Mouse (Mus musculus): ENCODE data around the gene Plekhm1.
"Not testable (repeated sequence)": the region's sequence is repeated elsewhere in the genome, so short reads cannot be mapped to it uniquely, and the experiment has no call there.

Gene Plekhm1

DNA sequence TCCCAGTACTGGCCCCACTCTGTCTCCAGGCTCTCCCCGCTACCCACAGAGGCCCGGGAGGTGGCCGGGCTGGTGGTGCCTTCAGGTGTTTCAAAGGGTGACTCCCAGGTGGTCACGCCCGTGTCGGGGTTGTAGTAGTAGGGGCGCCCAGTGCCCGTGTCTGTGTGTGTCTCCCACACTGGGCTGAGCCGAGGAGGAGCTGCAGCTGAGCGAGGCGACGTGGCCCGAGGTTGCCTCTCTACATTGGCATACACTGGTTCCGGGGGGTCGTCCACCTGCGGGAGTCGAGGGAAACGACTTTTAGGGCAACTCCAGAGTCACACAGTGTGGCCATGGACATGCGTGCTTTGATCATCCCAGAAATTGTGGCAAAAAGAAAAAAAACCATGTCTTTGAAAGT is 72.4 kb downstream of the Plekhm1 start:
- no peak for ATAC-seq (ENCODE audit: low TSS enrichment)

DNA sequence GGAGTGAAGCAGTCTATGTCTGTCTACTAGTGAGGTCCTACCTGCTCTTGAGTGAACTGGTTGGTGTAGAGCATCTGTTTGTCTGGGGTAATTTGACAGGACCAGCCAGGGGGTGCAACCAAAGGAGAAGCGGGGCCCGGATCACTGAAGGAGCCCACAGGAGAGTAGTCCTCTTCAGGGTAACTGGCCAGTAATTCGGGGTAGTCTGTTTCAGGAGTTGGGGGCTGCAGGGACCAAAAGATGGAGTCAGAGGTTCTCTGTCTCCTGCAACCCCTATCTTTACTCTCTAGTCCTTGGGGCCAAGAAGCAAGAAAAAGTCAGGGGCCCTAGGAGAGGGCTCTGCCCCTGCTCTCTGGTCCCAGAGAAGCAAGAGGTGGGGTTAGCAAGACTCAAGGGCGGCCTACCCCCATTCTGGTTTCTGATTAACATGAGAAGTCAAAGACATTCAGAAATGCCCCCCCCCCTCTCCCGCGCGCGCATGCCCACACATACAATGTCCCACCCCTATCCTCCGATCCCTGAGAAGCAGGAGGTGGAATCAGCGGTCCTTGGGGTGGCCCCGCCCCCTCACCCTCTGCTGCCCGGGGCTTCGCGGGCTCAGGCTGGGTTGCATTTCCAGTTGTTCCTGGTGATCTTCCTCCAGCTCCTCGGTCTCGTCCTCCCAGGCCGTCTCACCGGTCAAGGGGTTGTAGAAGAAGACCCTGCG is 72.9 kb downstream of the Plekhm1 start:
- ATAC-seq (ENCODE audit: low TSS enrichment) = no peak

DNA sequence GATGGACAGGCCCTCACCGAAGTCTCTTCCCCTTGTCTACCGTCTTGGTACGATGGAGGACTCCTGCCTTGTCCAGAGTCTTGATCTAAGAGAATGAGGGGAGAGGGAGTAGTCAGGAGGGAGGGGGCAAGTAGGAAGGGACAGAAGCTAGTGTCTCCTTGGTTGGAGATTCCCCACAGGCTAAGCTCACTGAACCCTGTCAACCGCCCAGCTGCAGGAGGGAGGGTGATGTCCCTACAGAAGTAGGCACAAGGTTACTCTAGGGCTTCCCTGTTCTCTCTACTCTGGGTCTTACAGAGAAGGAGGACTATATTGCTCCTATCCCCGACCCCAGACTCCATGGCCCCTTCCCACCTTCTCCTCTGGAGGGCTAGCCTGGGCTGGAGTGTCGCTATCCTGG is 73.8 kb downstream of the Plekhm1 start:
- no peak for ATAC-seq (ENCODE audit: low TSS enrichment)

DNA sequence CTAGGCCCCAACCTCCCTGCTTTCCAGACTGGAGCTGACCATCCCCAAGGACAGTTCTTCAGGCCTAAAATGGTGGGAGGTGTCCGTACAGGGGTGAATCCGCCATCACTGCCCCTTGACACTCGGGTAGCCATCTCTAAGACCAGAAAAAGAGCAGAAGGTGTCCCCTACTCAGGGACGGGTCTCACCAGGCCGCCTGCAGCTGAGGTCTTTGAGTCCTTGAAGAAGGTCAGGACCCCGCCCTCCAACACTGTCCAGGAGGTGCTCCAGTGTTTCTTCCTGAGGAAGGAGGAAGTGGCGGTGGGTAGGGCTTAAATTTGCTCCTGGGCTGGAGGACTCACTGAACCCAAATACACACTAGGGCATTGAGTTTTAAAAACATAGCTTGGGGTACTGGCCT is 74.4 kb downstream of the Plekhm1 start:
- no peak for ATAC-seq (ENCODE audit: low TSS enrichment)

DNA sequence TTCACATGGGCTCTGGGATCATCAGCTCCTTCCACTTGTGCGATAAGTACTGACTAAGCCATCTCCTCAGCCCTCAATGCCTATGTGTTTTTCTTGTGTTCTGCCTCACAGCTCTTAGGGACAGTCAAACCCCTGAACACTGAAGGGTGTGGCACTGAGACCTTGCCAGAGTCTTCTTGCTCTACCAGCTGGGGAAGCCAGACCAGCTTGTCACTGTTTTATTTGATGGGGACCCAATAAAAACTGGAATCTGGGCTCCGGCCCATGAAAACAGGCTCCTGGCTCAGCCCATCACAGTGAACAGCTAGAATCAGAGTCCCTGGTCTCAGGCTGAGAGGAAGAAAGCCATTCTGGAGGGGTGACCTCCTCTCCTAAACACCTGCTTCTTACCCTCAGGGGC is 75.3 kb downstream of the Plekhm1 start:
- no peak for ATAC-seq (ENCODE audit: low TSS enrichment)

DNA sequence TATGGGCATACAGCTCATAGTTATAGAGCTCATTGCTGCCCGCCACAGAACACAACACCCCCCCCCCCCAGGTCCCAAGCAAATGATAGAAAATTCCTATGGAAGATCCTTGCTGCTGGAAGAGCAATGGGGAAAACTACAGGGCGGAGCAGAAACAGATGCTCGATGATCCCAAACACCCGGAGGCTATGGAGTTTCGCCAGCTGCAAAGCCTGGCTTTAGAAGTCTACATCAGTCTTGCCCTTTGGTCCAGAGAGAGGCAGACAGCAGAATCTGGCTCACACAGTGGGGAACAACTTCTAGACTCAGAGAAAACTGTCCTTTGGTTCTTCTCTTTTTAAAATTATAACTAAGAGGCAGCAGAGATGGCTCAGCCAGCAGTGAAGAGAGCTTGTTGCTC is 76.9 kb downstream of the Plekhm1 start:
- no peak for ATAC-seq (ENCODE audit: low TSS enrichment)

DNA sequence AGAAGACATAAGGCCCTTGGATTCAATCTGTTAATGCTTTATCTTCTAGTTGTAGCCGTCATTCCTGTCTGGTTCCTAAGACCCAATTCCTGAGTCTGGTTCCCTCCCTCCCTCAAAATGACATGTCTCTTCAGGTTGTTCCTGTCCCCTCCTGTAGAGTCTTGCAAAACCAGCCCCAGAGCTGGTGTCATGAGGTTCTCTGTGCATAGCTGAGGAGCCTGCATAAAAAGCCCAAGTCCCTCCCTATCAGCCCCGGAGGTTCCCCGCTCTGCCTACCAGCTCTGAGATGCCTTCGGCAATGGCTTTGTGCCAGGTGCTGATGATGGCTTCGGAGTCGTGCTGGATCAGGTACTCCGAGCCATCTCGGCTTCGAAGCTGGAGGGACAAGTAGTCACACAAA is 77.6 kb downstream of the Plekhm1 start:
- no peak for ATAC-seq (ENCODE audit: low TSS enrichment)

DNA sequence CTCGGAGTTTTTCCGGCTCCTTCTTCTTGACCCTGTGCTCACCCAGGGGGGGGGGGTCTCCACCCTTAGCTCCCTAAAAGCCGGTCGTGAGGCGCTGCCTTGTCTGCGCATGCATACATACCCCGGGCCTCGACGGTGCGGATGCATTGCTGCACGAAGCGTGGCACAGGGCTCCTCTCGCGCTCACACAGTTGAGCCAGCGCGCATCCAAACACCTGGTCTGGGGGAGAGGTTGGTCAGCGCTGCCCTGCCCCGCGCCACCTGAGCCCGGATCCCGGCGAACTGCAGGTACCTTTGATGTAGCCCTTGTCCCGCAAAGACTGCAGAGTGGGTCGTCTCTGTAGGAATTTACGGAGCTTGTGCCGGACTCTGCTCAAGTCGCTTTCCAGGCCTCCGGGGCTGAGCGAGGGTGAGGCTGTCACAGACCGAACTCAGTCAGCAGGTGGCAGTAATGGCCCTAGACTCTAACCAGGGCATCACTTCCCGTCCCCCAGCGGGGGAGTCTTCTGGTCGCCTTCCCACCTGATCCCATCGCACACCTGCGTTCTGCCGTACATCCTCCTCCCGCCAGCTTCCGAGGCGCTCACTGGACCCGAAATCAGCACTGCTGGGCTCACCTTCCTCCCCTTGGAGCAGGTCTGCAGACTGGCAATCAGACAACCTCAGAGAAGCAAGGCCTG is 78.6 kb downstream of the Plekhm1 start:
- ATAC-seq (ENCODE audit: low TSS enrichment) = peak; percentile 38; the same call in 1 of the 2 replicates

DNA sequence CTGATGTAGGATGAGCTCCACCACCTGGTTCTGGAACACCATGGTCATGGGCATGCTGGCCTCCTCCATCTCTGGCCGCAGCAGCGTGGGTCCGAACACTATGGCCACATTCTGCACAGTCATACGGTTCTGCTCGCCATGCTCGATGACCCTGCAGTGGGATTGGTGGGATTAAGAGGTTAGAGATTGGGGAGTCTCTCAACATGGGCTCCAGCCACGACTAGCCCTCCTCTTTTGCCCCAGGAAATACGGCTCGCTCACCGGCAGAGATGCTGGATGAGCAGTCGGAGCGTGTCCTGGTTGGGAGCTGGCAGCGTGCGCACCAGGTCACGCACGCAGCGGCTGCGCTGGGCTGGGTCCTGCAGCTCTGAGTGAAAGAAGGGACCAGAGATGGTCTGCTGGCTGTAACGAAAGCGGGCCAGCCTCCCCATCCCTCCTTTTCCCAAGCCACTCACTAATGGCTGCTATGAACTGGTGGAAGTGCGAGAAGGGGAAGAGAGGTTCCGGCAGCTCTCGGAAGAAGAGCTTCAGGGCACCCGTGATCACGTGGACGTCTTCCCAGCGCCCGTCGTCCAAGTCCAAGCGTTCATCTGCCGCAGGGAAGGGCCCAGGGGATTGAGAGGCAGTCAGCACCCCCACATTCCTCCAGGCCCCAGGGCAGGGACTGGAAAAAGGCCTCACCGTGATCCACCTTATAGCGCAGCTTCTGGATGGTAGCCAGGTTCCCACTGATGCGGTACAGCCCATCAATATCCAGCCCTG is 79.4 kb downstream of the Plekhm1 start:
- ATAC-seq (ENCODE audit: low TSS enrichment) = peak; percentile 28

DNA sequence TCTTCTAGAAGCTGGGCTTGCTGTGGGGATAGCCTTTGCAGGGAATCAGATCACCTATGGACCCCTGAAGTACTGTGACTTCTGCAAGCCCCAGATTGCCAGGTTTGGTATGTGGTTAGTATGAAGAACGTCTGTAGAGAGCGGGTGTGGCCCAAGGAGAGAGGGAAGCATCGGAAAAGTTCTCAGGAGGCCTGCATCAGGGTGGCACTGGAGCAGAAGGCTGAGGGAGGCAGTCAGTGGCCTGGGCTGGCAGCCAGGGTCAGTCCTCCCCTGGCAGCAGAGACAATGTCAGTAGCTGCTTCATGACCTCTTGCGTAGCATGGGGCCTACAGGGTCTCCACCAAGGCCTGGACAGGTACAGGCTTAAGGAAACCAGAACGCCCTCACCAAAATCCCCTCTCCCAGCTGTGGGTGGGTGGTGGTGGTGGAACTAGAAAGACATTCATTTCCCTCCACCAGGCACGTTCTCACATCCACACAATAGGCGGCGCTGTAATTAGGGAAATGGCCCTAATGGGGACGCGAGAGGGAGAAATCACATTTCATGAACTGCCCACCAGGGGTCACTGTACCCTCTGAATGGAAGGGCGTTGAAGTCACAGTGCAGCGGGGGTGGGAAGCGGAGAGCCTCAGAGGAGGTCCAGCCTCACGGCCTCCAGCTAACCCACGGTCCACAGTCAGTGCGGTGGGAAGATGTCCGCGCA is 80.1 kb downstream of the Plekhm1 start:
- peak; percentile 61 for ATAC-seq (ENCODE audit: low TSS enrichment)

DNA sequence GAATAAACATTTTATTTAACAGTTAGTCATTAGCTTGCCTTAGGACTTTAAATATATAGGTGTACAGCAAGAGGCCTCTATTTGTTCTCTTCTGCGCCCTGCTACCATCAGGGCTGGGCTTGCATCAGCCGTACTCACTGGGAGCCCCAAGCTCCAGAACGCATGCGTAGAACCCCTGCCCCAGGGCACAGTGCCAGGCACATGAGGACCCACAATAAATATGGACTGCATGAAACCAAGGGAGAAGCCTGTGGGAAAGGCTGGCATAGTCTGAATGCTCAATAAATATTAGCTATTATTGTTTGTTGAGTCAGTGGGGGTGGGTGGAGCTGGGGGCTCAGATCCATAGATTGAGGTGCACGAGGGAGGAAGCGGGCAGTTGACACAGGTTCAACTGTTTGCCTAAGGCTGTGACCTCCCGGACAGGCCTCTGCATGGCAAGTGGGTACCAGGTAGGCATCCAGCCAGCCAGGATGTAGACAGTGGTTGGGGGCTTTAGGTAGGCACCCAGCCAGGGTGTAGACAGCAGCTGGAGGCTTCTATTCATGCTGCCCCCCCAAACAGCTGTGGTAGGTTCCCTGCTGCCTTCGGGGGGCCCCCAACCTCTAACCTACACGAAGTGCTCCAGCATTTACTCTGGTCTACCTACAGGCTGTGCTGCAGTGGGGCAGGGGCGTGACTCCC is 80.8 kb downstream of the Plekhm1 start:
- ATAC-seq (ENCODE audit: low TSS enrichment) = no peak

DNA sequence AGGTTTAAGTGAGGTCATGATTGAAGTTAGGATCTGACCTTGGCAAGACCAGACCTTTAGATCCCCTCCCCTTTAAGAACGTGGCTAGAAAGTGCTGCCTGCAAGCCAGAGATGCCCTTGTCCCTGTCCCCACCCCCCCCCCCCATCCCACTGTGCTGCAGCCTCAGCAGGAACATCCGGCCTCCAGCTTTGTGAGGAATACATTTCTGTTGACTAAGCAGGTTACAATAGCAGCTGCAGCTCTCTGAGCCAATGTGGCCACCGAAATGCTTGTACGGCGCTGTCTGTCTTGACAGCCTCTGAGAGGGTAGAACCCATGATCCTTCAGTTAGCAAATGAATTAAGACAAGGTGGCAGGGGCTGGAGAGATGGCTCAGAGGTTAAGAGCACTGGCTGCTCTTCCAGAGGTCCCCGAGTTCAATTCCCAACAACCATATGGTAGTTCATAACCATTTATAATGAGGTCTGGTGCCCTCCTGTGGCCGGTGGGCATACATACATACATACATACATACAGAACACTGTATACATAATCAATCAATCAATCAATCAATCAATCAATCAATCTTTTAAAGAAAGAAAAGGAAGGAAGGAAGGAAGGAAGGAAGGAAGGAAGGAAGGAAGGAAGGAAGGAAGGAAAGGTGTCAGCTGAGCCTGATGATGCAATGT is 81.7 kb downstream of the Plekhm1 start:
- ATAC-seq (ENCODE audit: low TSS enrichment) = no peak

DNA sequence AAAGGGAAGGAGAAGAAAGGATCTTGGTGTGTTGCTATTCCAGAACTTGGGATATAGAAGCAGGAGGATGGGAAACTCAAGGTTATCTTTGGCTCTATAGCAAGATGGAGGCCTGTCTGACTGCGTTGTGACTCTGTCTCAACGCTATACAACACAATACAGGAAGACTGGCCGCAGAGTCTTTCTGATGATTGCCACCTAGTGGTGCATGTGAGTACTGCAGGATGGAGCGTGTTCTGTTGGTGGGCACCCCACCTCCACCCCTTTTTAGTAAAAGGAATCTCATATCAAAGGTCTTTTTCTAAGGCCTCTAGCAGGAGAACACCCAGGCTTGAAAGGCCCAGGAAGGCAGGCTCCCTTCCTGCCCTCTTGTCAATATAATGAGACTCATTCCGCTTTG is 85.5 kb downstream of the Plekhm1 start:
- ATAC-seq (ENCODE audit: low TSS enrichment) = peak; percentile 28; the same call in 1 of the 2 replicates

DNA sequence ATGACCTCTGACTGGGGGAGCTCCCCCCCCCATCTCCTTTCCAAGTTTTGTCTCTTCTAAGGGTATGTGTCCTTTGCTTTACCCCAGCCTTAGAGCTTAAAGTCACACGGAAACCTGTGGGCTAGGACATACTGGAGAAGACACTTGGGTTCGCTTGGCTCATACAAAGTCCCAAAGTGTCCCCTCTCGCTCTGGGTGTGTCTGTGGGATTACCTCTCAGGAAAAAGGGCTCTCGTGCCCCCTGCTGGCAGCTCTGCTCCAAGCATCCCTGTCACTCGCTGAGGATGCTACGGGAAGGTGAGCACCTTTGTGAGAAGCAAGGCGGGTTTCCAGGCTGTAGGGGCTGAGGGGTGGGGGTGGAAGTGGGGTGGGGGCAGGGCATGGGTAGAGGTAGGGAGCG is 87.3 kb downstream of the Plekhm1 start:
- peak; percentile 77 for ATAC-seq (ENCODE audit: low TSS enrichment)

DNA sequence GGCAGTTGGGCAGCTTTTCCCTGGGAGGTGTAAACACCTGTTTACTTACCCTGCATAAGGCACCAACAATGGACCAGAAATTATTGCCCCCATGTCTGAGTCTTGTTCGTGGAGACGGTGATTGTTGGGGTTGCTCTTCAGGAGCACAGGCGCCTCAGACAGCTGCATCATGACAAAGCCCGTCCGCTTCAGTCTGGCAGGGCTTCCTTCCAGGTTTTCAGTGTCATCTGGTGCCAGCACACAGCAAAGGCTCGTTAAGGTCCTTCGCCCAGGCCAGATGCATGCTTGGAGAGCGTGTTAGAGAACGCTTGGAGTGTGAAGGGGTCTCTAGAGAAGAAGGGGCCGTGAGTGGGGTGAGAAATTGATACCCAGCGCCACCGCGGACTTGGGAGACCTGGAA is 87.8 kb downstream of the Plekhm1 start:
- no peak for ATAC-seq (ENCODE audit: low TSS enrichment)

DNA sequence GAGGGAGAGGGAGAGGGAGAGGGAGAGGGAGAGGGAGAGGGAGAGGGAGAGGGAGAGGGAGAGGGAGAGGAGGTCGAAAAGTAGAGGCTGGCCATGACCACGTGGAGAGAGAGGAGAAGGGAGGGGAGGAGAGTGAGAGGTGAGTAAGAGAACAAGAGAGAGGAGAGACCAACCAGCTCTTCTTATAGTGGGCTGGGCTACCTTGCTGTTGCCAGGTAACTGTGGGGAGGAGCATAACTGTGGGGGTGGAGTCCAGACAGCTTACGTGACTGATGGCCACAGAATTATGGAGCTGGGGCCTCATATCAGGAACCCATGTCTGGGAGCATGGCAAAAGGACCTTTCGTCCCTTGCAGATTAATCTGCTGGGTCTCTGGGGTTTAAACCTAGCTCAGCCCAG is 89.7 kb downstream of the Plekhm1 start:
- not testable (repeated sequence) for ATAC-seq (ENCODE audit: low TSS enrichment)

DNA sequence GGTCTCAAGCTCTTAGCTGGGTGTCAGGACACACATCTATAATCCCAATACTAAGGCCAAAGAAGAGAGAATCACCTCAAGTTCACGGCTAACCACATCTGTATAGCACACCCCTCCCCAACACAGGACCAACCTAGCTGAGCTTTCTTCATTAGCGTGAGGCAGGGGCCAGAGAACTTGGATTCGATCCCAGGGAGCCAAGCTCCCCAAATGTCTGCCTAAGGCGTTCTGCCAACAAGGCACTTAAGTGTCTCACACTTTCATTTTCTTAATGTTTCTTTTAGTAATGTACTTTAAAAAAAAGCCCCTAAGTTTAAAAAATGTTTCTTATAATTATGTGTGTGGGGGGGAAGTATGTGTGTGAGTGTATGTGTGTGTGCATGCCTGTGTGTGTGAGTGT is 91.8 kb downstream of the Plekhm1 start:
- no peak for ATAC-seq (ENCODE audit: low TSS enrichment)

DNA sequence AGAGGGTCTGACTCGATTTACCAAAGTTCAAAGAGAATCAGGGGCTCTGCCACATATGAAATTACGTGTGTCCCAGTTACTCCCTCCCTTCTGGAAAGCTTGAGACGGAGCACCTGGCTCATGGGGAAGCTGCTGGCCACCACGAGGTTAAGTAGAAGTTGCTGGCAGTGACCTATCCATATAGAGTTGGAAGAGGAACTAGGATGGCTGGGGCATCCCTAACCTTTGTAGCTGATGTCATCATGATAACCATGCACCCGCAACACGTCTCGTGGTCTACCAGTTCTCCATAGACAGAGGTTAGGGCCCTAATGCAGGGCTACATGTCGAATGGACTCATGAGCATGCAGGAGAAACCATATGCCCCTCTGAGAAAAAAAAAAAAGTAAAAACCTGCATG is 92.3 kb downstream of the Plekhm1 start:
- no peak for ATAC-seq (ENCODE audit: low TSS enrichment)

DNA sequence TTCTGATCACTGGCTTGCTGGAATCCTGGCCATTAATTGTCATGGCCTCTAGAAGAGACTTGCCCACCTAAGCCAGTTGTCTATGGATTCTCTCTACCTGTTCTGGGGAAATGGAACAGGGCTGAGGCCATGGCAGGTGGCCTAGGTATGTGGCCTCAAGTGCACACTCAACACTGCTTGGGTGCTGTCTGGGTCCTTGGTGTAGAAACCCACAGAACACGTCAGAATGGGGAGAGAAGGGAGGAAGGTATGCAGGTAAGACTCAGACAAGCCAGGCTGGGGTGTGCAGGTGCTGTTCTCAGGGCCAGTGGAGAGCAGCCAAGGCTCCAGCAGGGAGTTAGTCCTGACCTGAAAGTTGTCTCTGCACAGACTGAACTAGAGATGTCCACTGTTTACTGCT is 94.4 kb downstream of the Plekhm1 start:
- ATAC-seq (ENCODE audit: low TSS enrichment) = no peak

DNA sequence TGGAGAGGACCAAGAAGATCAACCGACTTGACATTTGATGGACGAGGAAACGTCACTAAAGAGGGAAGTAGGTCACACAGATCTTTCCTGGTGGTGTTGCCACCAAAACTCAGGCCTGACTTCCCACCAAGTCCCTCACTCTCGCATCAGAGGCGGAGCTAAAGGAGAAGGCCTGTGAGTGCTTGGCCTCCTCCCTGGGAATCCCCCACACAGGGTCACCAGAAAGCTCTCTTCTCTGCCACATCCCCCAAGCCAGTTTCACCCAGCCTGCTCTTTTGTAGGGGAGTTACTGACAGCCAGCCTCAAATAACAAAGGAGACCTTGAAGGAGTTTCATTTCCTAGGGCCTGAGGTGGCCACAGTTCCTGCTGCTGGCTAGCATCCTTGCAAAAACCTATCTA is 97.1 kb downstream of the Plekhm1 start:
- no peak for ATAC-seq (ENCODE audit: low TSS enrichment)

DNA sequence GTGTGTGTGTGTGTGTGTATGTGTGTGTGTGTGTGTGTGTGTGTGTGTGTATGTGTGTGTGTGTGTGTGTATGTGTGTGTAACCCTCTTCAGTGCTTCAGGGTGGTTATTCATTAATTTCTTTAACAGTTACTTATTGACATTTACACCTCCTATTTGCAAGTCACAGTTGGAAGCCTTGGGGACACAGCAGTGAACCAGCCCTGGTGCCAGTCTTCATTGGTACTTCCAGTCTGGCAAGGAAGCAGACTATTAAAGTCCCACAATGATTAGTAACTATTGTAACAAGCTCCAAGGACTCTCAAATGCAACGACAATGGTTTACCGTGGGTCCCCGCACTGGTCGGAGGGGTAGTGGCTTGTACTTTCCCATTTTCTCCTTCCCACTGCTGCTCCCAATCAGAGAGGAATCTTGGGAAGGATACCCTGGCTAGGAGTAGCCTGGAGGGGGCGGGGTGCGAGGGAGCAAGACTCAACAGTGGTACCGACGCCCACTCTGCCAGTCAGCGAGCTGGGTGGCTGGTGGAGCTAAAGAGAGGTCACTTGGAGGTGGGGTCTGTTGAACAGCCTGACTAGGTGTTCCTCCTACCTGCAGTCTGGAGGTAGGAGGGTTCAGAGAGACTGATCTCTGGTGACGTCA is 97.6 kb downstream of the Plekhm1 start:
- ATAC-seq (ENCODE audit: low TSS enrichment) = no peak

All from frontal cortex, adult (tissue).